16 mouse cellular contexts compared by ENCODE assay signal in the genomic region with DNA sequence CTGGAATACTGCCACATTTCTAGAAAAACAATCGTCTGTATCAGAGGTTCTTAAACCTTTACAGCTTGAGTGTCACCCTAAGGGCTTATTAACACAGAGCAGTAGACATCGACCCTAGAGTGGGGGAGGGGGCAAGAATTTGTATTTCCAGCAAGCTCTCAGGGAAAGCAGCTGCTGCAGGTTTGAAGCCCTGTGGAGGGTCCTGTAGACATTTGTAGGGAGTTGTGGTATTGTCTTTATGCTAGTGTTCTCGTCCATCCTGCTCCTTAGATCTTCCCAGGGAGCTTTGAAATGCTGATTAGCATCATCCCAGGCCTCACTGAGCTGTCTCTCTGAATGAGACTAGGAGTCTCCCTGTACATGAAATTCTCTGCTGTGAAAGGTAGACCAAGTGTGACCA.
"Had no signal": no experiment of that assay in that cellular context is flagged by ENCODE, and none has a peak within 500 bp of the region (broad histone marks: within the 10 kb centered on the region; RNA-seq: fewer than 3 reads in every experiment).

No protein-coding gene starts in this region.

- ATAC-seq: midbrain, embryonic 16.5 days had no signal

- H3K4me3 ChIP-seq: midbrain, embryonic 10.5 days; midbrain, embryonic 12.5 days; myocyte; neural tube, embryonic 12.5 days; stomach, embryonic 15.5 days had no signal

- H3K36me3 ChIP-seq: midbrain, embryonic 10.5 days; midbrain, embryonic 12.5 days; neural tube, embryonic 12.5 days; stomach, embryonic 15.5 days had no signal

- H3K27me3 ChIP-seq: midbrain, embryonic 12.5 days; neural tube, embryonic 12.5 days; stomach, embryonic 15.5 days had no signal

- H3K27ac ChIP-seq: midbrain, embryonic 10.5 days; midbrain, embryonic 12.5 days; neural tube, embryonic 12.5 days; stomach, embryonic 15.5 days; stomach, postnatal 0 days had no signal

- H3K4me1 ChIP-seq: stomach, embryonic 15.5 days had no signal

- H3K9me3 ChIP-seq: midbrain, embryonic 10.5 days; midbrain, embryonic 12.5 days; stomach, embryonic 15.5 days had no signal

- H3K9ac ChIP-seq: lung, embryonic 14.5 days; midbrain, embryonic 12.5 days; neural tube, embryonic 12.5 days; stomach, embryonic 15.5 days had no signal

- DNase-seq: lung, adult 18-20 months; lung, embryonic 14.5 days; lung, postnatal 10 days; lung, postnatal 4 days; midbrain, embryonic 14.5 days; right cerebral cortex, postnatal 14 days; thymus, adult 2 months; thymus, postnatal 25 days; thymus, postnatal 4 days had no signal

- H3K4me2 ChIP-seq: lung, embryonic 14.5 days; midbrain, embryonic 12.5 days; neural tube, embryonic 12.5 days; stomach, embryonic 15.5 days had no signal
